Mouse (Mus musculus): ENCODE measurements around the gene Epas1. TPM values are rescaled to one million over a fixed set of nuclear protein-coding genes. Genes with fewer than 3 reads are reported as not detected.

Epas1 gene
- polyA plus RNA-seq, 1 experiment from 2014 or later, result 2.8 TPM

DNA sequence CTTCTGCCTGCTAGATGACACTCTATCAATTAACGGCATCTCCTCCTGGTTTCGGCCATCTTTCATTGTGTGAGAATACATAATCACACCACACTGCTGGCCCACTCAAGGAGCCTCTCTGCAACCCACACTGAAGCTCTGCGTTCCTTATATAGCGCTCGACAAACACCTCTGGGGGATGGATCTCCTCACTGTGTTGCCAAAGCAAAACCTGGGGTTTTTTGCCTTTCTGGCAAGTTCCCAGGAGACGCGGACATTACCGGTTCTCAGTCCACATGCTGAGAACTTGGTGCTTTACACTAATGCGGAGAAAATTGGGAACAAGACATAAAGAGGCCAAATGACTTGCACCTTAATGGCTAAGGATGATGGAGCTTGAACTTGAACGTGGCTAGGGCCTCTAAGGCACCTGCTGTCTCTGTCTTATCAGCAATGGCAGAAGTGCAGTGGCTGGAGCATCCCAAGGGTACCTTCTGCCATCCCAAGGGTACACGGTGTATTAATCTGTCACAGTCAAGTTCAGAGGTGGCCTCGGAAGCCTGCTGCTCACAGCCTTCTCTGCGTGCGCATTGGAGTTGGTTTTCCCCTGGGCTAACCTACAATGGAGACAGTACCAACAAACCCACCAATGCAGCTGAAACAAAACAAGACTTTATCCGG lies 19.6 kb downstream of the Epas1 start:
- DNase-seq (ENCODE audit: low read depth, low spot score) (no peak), ATAC-seq (no peak)
- H3K27me3 ChIP-seq, result no peaks in the 10 kb centered on the region
- CTCF ChIA-PET, result no interaction called here
- POLR2A ChIA-PET, result no interaction called here
- TF ChIP-seq CTCF (IDR thresholded peaks at IDR 0.05), result no peak
- in situ Hi-C loops (cut with MboI; ENCODE audit: low pct_unique_long_range_greater_than_20kb), result no loop called here

DNA sequence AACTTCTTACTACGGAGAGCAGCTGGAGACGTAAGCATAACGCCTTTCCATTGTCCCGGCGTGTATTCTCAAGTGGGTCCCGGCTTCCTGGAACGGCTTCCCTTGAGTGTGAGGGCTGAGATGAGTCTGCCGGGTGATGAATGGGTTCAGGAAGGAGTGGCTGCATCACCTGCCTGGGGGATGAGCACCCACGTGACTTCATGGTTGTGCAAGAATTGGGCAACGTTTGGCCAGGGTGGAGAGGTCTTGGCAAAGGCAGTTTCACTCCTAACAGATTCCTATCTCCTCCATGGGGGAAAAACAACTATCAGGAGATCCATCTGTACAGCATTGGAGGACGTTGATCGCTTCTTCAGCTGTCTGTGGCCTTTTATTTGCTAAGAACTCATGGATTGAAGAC lies 23.0 kb downstream of the Epas1 start:
- in situ Hi-C loops (cut with MboI; ENCODE audit: low pct_unique_long_range_greater_than_20kb), result no loop called here
- ChIA-PET CTCF (no interaction called here), POLR2A (no interaction called here)
- DNase-seq (ENCODE audit: low read depth, low spot score) (no peak), ATAC-seq (no peak)
- no peaks in the 10 kb centered on the region for H3K27me3 ChIP-seq
- no peak for TF ChIP-seq CTCF (IDR thresholded peaks at IDR 0.05)

DNA sequence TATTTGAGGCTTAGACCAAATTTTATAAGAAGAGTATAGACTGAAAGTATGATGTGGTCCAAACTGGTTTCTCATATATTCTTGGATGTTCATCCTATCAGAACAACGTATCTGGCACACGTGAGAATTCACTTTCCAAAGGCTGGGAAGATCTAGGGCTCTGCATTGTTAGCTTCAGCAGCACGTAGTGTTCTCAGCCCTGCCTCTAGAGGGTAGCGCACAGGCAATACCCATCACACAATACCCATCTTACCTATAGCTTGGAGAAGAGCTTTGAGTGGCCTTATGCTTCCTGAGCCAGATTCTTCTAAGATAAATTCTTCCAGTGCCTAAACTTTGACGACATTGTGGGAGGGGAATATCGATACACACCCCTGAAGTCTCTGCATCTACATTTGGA lies 24.6 kb downstream of the Epas1 start:
- in situ Hi-C loops (cut with MboI; ENCODE audit: low pct_unique_long_range_greater_than_20kb), result no loop called here
- DNase-seq (ENCODE audit: low read depth, low spot score), result no peak
- ATAC-seq, result no peak
- ChIA-PET POLR2A (interaction anchor here (0.6 kb wide), 1 partner anchor 29 kb away, joined by 3 read pairs; no protein-coding TSS in a partner anchor), CTCF (no interaction called here)
- H3K27me3 ChIP-seq, result no peaks in the 10 kb centered on the region
- TF ChIP-seq CTCF (IDR thresholded peaks at IDR 0.05), result no peak

DNA sequence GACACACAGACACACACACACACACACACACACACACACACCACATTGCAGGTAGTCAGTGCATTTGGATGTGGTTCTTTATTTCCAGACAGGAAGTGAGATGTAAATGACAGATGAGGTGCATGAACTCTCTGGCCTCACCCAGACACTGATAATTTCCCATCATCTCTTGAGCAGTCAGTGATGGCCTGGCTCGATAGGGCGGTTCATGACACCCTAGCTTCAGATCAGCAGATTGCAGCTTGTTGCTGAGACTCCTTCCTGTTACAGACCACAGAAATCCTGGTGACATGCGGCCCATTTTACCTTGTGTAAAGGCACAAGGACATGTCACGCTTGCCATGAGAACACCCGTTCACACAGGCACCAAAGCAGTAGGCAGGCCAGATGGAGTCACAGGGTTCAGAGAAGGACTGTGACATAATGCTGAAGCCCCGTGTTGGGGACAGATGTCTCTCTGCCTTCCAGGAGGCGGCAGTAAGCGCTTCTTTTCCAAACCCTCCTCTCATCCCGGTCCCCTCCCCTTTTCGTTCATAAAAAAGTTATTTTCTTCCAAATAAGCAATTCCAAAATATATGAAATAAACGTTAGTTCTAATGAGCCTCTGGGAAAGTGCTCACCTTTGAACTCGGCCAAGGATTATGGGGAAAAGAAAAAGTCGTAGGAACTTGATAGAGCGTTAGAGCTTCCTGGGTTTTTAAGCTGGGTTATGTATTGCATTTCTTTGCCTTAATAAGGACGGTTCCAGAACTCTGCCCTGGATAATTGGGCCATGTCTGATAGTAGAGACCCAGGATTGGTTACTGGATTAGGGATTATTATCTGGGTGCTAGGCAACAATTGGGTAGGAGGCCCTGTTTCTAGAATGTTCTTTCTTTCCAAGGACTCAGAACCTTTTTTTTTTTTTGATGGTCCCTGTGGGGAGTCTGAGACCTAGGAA lies 26.0 kb downstream of the Epas1 start:
- POLR2A ChIA-PET, result no interaction called here
- DNase-seq (ENCODE audit: low read depth, low spot score) (no peak), ATAC-seq (no peak)
- H3K27me3 ChIP-seq, result no peaks in the 10 kb centered on the region
- in situ Hi-C loops (cut with MboI; ENCODE audit: low pct_unique_long_range_greater_than_20kb), result no loop called here
- no peak for TF ChIP-seq CTCF (IDR thresholded peaks at IDR 0.05)
- CTCF ChIA-PET, result interaction anchor here (1.4 kb wide), 1 partner anchor 33 kb away, joined by 3 read pairs; no protein-coding TSS in a partner anchor

DNA sequence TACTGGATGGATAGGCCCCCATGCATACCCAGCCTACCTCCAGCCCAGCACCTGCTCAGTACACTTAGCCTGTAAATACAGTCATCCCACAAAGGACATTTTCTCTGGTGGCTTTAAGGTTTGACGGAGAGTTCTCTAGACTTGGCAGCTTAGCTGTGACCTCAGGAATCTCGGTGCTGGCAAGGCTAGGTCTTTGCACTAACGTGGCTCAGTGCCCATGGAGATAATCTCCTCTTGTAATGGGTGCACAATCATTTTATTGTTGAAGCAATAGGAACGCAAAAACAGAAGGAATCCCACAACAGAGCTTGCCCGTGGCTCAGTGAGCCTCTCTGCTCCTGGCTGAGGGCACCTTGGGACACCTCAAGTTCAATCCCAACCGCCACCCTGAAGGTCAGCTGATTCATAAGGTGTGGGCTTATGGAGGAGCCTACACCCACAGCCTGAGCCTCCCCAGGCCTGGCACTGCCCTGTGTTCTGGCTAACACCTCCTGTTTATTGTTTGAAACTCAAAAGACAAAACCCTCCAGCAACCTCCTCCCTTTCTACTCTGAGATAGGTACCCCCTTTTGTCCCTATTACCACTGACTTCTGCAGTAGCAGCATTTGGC lies 27.3 kb downstream of the Epas1 start:
- in situ Hi-C loops (cut with MboI; ENCODE audit: low pct_unique_long_range_greater_than_20kb), result no loop called here
- ChIA-PET POLR2A (no interaction called here), CTCF (interaction anchor here (1.4 kb wide), 1 partner anchor 35 kb away, joined by 3 read pairs; no protein-coding TSS in a partner anchor)
- TF ChIP-seq CTCF (IDR thresholded peaks at IDR 0.05), result no peak
- no peak for ATAC-seq
- no peak for DNase-seq (ENCODE audit: low read depth, low spot score)
- H3K27me3 ChIP-seq, result no peaks in the 10 kb centered on the region

DNA sequence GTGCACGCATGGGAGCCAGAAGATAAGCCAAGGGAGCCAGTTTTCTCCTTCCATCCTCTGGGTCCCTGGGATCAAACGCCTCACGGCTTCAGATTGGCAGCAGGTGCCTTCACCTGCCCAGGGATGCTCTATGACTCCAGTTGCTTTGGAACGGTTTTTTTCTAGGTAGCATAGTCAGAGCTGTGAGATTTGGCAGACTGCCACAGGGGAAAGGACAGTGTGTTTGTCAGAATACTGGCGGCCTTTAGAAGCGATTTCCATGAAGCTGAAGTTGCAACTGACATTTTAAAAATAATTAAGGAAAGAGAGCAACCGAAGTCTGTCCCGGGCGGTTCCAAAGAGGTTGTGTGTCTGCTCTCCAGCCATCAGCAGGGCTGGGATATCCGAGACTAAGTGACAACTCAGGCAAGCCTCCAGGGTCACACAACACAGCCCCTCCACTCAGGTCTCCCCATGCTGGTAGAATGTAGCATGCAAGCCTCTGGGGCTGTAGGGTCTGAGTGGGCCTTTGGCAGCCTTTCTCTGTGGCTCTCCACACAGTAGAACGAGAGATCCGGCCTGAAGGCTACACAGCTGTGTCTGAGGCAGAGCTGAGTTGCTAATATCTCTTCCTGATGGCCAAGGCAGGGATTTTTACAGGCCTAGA lies 28.4 kb downstream of the Epas1 start:
- DNase-seq (ENCODE audit: low read depth, low spot score) (no peak), ATAC-seq (no peak)
- ChIA-PET CTCF (no interaction called here), POLR2A (no interaction called here)
- in situ Hi-C loops (cut with MboI; ENCODE audit: low pct_unique_long_range_greater_than_20kb), result no loop called here
- no peaks in the 10 kb centered on the region for H3K27me3 ChIP-seq
- no peak for TF ChIP-seq CTCF (IDR thresholded peaks at IDR 0.05)

DNA sequence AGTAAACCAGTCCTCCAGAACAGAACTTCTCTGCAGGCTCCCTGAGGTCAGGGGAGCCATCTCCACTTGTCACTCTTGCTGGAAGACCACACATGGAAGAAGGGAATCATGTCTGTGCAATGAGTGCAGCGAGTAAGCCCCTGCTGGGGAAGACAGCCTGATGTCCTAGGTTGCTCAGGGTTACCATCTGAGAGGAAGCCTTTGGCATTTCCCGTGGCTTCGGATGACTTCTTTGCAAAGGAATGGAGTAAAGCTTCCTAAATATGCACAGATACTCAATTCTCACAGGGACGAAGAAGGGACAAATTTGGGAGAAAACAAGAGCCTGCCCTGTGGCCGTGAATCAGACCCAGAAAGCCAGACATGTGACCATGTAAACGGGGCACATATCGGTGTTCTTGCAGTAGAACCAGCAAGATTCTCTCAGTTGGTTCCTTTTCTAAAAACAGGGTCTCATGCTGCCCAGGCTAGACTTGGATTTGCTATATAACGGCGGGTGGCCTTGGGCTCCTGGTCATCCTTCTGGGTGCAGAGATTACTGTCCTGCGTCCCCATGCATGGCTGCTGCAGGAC lies 31.0 kb downstream of the Epas1 start:
- H3K27me3 ChIP-seq, result no peaks in the 10 kb centered on the region
- POLR2A ChIA-PET, result interaction anchor here (1.1 kb wide), 1 partner anchor 11 kb away, joined by 3 read pairs; no protein-coding TSS in a partner anchor
- DNase-seq (ENCODE audit: low read depth, low spot score) (no peak), ATAC-seq (peak; percentile 77)
- CTCF ChIA-PET, result interaction anchor here (1.5 kb wide), 1 partner anchor 10 kb away, joined by 6 read pairs; no protein-coding TSS in a partner anchor
- TF ChIP-seq CTCF (IDR thresholded peaks at IDR 0.05), result no peak
- in situ Hi-C loops (cut with MboI; ENCODE audit: low pct_unique_long_range_greater_than_20kb), result no loop called here

DNA sequence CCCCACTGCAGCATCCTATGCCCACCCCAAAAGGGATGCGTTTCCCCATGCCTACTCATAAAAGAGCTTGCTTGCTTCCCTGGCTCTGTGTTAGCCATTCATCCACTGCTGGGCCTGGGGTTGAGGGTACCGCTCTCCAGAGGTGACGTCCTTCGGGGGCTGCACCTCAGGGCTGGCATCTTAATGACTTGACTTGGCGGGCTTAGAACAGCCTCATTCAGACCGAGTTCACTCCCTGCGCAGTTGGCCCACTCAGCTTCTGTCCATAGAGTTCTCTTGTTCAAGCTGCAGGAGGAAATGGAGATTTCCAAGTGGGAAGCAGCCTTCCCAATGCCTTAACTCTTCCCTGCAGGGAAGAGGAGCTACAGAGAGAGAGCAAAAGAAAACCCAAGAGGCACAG lies 32.1 kb downstream of the Epas1 start:
- H3K27me3 ChIP-seq, result no peaks in the 10 kb centered on the region
- DNase-seq (ENCODE audit: low read depth, low spot score) (no peak), ATAC-seq (no peak)
- CTCF ChIA-PET, result interaction anchor here (1.2 kb wide), 1 partner anchor 10 kb away, joined by 3 read pairs; no protein-coding TSS in a partner anchor
- POLR2A ChIA-PET, result interaction anchor here (1.1 kb wide), 1 partner anchor 10 kb away, joined by 3 read pairs; no protein-coding TSS in a partner anchor
- in situ Hi-C loops (cut with MboI; ENCODE audit: low pct_unique_long_range_greater_than_20kb), result no loop called here
- TF ChIP-seq CTCF (IDR thresholded peaks at IDR 0.05), result no peak

DNA sequence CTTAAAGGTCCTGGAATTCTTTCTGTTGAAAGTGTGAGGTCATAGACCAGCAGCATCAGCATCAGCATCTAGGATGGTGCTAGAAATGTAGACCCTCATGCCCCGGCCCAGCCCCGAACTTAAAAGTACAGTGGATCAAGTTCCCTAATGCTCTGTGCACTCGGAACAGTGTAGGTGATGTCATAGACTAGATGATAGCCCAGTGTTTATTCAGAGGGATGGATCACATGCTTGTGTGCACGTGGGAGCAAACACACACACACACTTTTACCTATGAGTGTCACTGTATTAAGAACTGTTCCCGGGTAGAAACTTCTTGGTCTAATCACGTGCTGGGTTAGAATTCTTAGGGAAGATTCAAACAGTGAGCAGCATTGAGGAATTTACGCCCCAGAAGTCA lies 33.0 kb downstream of the Epas1 start:
- no peaks in the 10 kb centered on the region for H3K27me3 ChIP-seq
- ChIA-PET CTCF (interaction anchor here (1.2 kb wide), 1 partner anchor 9 kb away, joined by 3 read pairs; no protein-coding TSS in a partner anchor), POLR2A (no interaction called here)
- in situ Hi-C loops (cut with MboI; ENCODE audit: low pct_unique_long_range_greater_than_20kb), result no loop called here
- DNase-seq (ENCODE audit: low read depth, low spot score) (no peak), ATAC-seq (no peak)
- TF ChIP-seq CTCF (IDR thresholded peaks at IDR 0.05), result no peak

DNA sequence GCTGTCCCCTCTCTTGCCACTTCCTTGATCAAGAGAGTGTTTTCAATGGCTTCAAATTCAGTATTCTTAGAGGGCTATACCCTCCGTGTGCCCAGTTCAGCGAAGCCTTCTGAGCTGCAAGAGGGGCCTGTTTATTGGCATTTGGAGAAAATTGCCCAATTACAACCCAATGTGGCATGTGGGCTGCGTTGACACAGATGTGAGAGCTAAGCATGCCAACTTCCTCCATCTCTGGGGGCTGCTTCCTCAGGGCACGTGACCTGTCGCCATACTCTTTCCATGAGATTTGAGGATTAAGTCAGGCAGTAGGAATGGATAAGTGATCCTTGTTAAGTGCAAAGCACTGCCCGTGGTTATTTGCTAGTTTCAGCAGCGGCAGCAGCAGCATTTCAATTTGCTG lies 34.3 kb downstream of the Epas1 start:
- H3K27me3 ChIP-seq, result no peaks in the 10 kb centered on the region
- TF ChIP-seq CTCF (IDR thresholded peaks at IDR 0.05), result no peak
- ATAC-seq, result no peak
- in situ Hi-C loops (cut with MboI; ENCODE audit: low pct_unique_long_range_greater_than_20kb), result no loop called here
- DNase-seq (ENCODE audit: low read depth, low spot score), result no peak
- CTCF ChIA-PET, result no interaction called here
- POLR2A ChIA-PET, result no interaction called here
